Mouse (Mus musculus) liver, embryonic 13.5 days (tissue): ENCODE measurements around the gene Pilrb1. TPM values are rescaled to one million over a fixed set of nuclear protein-coding genes. Genes with fewer than 3 reads are reported as not detected.
"Not testable (repeated sequence)": the region's sequence is repeated elsewhere in the genome, so short reads cannot be mapped to it uniquely, and the experiment has no call there.

Source experiments
- ATAC-seq: fragments of 200-750 bp; cut with Nextera tagmentation; 2 replicates; pipeline ENCODE4 v1.8.0; 2017; ENCODE audit warnings: low read depth, mild to moderate bottlenecking, moderate number of reproducible peaks, moderate library complexity
- DNase-seq: peaks from one replicate; pipeline ENCODE4 v3.0.0; 2022
- H3K27ac ChIP-seq: fragments of 300-500 bp; sonication (generic); 2 replicates; pipeline ENCODE4 v1.5.1; 2015; ENCODE audit warnings: moderate library complexity, mild to moderate bottlenecking, inconsistent platforms
- H3K27me3 ChIP-seq: fragments of 300-500 bp; sonication (generic); 2 replicates; pipeline ENCODE4 v1.6.1; 2015; ENCODE audit warnings: mild to moderate bottlenecking, inconsistent platforms
- H3K36me3 ChIP-seq: fragments of 300-500 bp; sonication (generic); 2 replicates; pipeline ENCODE4 v1.6.1; 2015; ENCODE audit warnings: mild to moderate bottlenecking, inconsistent platforms
- H3K4me1 ChIP-seq: fragments of 300-500 bp; sonication (generic); replicated peaks from 2 replicates; pipeline ENCODE4 v1.6.1; 2015; ENCODE audit warnings: inconsistent platforms
- H3K4me2 ChIP-seq: fragments of 300-500 bp; sonication (generic); 2 replicates; pipeline ENCODE4 v1.6.1; 2015; ENCODE audit warnings: inconsistent platforms, mild to moderate bottlenecking, moderate library complexity
- H3K4me3 ChIP-seq: fragments of 300-500 bp; sonication (generic); replicated peaks from 2 replicates; pipeline ENCODE4 v1.5.1; 2015; ENCODE audit warnings: mild to moderate bottlenecking, inconsistent platforms
- H3K9ac ChIP-seq: fragments of 300-500 bp; sonication (generic); 2 replicates; pipeline ENCODE4 v1.6.1; 2015; ENCODE audit warnings: mild to moderate bottlenecking, inconsistent platforms
- H3K9me3 ChIP-seq: fragments of 300-500 bp; sonication (generic); replicated peaks from 2 replicates; pipeline ENCODE4 v1.6.1; 2016; ENCODE audit warnings: inconsistent platforms
- WGBS: fragments of 180-500 bp; shearing (Covaris S2); methylation state at CpG from one replicate; pipeline ENCODE4 v1.1.7; 2015; ENCODE audit not compliant: insufficient replicate concordance; 5-methylcytosine and 5-hydroxymethylcytosine counted together
- polyA plus RNA-seq: library from polyadenylated mRNA; unstranded; fragments of >200 nt; fragmentation: Nextera tagmentation; extraction: Ambion mirVana; gene quantifications from 2 replicates; pipeline ENCODE4 v1.2.1, GENCODE M21; 2015

The Pilrb1 gene
- polyA plus RNA-seq, 1 experiment from 2014 or later, result 2.1 TPM

DNA sequence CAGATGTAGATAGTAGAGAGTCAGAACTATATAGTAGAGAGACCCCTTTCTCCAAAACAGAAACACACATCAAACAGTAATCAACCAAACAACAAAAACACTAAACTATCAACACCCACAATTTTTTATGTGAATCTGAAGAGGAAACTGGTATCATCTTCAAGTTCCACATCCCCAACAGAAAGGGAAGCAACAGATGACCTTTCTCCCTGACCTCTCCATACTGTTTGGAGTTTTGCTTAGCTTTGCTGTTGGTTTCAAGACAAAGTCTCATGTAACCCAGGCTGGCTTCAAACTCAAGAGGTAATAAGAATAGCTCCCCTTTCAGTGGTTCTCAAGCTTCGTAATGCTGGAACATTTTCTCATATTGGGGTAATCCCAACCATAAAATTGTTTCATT, 6.1 kb upstream of the Pilrb1 start:
- H3K9ac ChIP-seq, H3K36me3 ChIP-seq, H3K9me3 ChIP-seq, H3K27me3 ChIP-seq, H3K27ac ChIP-seq, H3K4me3 ChIP-seq, H3K4me1 ChIP-seq, DNase-seq, ATAC-seq, H3K4me2 ChIP-seq: not testable (repeated sequence)
- 62% methylated on average over 1 of the region's 1 CpGs for WGBS

DNA sequence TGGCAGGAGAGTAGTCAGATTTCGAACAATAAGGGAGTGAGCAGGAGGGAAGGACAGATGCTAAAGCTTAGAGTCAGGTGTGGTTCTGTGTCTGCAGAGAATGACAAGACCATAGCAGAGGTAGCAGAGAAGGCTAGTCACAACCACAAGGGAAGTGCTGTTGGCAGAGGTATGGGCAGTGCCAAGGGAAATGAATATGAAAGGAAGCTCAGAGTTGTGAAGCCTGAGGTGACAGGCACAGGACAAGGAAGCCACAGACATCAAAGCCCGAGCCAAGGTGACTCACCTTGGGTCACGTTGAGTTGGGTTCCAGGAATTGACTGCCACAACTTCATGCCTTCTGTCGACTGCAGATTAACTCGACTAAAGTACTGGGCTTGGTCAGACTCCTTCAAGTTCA, 1.0 kb downstream of the Pilrb1 start:
- H3K27ac ChIP-seq, H3K9ac ChIP-seq, H3K4me1 ChIP-seq, H3K27me3 ChIP-seq, H3K4me2 ChIP-seq, H3K36me3 ChIP-seq, DNase-seq, H3K4me3 ChIP-seq, ATAC-seq, H3K9me3 ChIP-seq: not testable (repeated sequence)
- WGBS, result 27% methylated on average over 5 of the region's 5 CpGs

DNA sequence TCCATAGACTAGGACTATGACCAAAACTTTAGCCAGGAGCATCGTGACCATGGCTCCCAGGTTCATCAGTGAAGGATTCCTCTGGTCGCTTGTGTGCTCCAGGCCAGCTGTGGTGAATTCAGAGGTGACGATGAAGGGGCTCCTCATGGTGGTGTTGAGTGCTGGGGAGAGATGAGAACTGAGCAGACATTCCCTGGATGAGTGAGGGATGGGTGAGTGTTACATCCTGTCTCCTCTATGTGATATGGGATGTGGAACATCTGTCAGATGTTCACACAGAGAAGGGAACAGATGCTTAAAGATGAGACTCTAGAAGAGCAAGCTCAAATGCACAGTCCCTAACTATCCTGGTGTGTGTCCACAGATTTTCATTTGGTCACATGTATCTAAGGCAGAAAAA, 3.0 kb downstream of the Pilrb1 start:
- H3K36me3 ChIP-seq, H3K9ac ChIP-seq, H3K27ac ChIP-seq, H3K4me3 ChIP-seq, H3K9me3 ChIP-seq, H3K27me3 ChIP-seq, DNase-seq, H3K4me1 ChIP-seq, ATAC-seq, H3K4me2 ChIP-seq: not testable (repeated sequence)
- WGBS, result 61% methylated on average over 3 of the region's 3 CpGs

DNA sequence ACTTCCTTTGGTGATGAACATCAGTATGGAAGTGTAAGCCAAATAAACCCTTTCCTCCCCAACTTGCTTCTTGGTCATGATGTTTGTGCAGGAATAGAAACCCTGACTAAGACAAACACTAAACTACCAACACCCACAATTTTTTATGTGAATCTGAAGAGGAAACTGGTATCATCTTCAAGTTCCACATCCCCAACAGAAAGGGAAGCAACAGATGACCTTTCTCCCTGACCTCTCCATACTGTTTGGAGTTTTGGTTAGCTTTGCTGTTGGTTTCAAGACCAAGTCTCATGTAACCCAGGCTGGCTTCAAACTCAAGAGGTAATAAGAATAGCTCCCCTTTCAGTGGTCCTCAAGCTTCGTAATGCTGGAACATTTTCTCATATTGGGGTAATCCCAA, 7.6 kb downstream of the Pilrb1 start:
- WGBS, result 78% methylated on average over 1 of the region's 1 CpGs

DNA sequence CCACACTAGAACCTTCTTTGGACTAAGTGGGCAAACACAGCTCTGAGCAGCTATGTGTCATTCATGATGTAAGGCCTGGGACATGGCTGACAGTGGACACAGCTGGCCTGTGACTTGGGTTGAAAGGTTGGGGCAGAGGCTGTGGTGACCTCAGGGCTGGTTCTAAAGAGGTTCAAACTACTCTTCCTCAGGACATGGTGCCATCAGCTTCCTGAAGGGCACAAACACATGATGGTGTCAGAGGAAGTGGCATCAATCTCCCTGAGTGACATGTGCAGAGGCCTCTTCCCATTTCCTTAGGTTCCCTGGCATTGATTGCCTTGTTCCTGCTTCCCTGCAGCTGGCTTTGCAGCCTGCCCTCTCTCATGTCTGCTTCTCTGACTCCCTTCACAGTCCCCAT, 20.8 kb downstream of the Pilrb1 start:
- DNase-seq, H3K4me1 ChIP-seq, H3K36me3 ChIP-seq, H3K9ac ChIP-seq, H3K27ac ChIP-seq, H3K9me3 ChIP-seq, ATAC-seq, H3K4me2 ChIP-seq, H3K27me3 ChIP-seq, H3K4me3 ChIP-seq: not testable (repeated sequence)

More for the DNA sequence above, 7.6 kb downstream of the Pilrb1 start:
- not testable (repeated sequence) for H3K9ac ChIP-seq, ATAC-seq, H3K9me3 ChIP-seq, H3K36me3 ChIP-seq, H3K4me1 ChIP-seq, H3K4me3 ChIP-seq, H3K27me3 ChIP-seq, DNase-seq, H3K4me2 ChIP-seq, H3K27ac ChIP-seq

DNA sequence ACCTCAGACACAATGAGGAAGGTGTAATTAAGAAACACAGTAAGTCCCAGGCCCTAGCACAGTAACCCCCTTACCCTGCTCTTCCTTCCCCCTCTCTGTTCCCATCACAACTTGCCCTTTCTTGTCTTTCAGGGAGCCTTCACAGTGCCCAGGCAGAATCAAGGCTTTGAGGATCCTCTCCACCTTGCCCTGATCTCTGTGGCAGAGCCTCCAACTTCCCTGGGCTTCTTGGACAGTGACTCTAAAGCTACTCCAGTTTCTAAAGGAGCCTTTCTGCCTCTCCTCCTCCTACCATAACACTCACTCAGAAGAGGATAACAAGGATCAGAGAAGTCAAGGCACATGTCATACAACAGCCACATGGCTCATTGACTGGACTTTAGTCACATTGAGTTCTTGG, 21.3 kb downstream of the Pilrb1 start:
- H3K9ac ChIP-seq, result no peak overlapping the region
- H3K27ac ChIP-seq, result no peak overlapping the region
- H3K27me3 ChIP-seq, result no peaks in the 10 kb centered on the region
- no peaks in the 10 kb centered on the region for H3K36me3 ChIP-seq
- H3K4me1 ChIP-seq, result no peaks in the 10 kb centered on the region
- DNase-seq, result no peak
- H3K9me3 ChIP-seq, result no peaks in the 10 kb centered on the region
- H3K4me3 ChIP-seq, result no peak overlapping the region
- ATAC-seq, result no peak
- H3K4me2 ChIP-seq, result no peak overlapping the region

DNA sequence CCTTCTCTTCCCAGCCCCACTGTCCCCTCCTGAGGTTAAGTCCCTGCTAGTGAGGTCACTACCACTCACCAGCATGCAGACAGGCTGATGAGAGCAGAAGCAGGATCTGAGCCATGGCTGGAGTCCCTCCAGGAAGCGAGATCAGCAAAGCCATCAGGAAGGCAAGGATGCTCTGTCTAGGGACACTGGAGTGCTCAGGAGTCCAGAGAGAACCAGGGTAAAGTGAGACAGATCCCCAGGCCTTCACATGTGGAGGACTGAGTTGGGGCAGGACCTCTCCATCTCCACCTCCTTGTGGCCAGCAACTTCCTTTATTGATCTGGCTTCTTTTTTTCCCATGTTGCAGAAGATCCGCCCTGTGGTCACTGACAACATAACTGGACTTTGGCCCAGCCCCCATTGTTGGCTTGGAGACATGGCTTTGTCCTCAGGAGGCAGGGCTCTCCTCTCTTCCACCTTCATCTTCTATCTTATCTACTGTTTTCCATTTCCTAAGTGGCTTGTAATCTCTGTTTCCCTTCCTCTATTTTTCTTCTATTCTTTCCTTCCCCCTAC, 21.9 kb downstream of the Pilrb1 start, which contains the start of gene Pilra:
Gene Pilra (minus strand): TSS at position 316 of the 555 bp plus-strand sequence.
- not testable (repeated sequence) for H3K9me3 ChIP-seq, H3K4me3 ChIP-seq, ATAC-seq, H3K27me3 ChIP-seq, H3K4me1 ChIP-seq, H3K27ac ChIP-seq, H3K36me3 ChIP-seq, DNase-seq, H3K9ac ChIP-seq, H3K4me2 ChIP-seq
- 18% methylated on average over 2 of the region's 2 CpGs for WGBS

DNA sequence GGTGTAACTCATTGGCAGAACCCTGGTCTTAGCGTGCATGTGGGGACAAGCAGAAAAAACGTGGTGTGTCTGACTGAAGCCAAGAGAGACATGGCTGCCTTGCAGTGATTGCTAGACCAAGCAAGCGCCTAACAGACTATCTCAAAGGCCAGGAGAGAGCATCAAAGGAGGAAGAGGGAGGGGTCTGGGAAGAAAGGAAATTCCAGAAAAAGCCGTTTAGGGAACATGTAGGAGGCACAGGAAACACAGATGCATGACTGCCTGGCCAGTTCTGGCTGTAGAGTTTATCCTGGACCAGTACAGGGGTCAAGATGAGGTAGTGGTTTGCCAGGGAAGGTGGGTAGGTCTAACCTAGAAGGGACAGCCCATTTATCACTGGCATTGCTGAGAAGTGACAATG, 24.4 kb downstream of the Pilrb1 start:
- no peaks in the 10 kb centered on the region for H3K9me3 ChIP-seq
- no peak overlapping the region for H3K9ac ChIP-seq
- H3K4me3 ChIP-seq, result no peak overlapping the region
- WGBS, result 43% methylated on average over 4 of the region's 4 CpGs
- H3K27ac ChIP-seq, result no peak overlapping the region
- no peaks in the 10 kb centered on the region for H3K4me1 ChIP-seq
- no peaks in the 10 kb centered on the region for H3K36me3 ChIP-seq
- no peak overlapping the region for H3K4me2 ChIP-seq
- H3K27me3 ChIP-seq, result no peaks in the 10 kb centered on the region
- no peak for DNase-seq
- ATAC-seq, result no peak

DNA sequence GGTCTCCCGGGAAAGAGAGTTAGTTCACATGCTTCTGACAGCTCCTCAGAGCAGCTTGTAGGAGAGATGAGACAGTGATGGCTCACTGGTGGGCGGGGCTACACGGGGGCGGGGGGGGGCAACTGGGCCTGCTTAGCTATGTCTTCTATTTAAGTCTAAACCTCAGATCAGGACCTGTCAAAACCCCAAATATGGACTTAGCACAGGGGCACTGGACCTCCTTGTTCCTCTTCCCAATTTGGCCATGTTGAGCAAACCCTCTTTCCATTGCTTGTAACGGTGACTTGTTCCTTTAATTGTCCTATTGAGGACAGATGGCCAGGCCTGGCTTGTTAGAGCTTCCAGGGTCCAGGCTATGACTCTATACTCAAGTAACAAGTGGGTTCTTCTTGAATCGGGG, 26.4 kb downstream of the Pilrb1 start:
- Histone ChIP-seq H3K4me2 (no peak overlapping the region), H3K27ac (no peak overlapping the region), H3K9ac (no peak overlapping the region), H3K27me3 (no peaks in the 10 kb centered on the region), H3K4me3 (no peak overlapping the region), H3K9me3 (no peaks in the 10 kb centered on the region), H3K36me3 (no peaks in the 10 kb centered on the region), H3K4me1 (no peaks in the 10 kb centered on the region)
- DNase-seq (no peak), ATAC-seq (no peak)
- whole genome bisulfite sequencing, result 28% methylated on average over 6 of the region's 6 CpGs

DNA sequence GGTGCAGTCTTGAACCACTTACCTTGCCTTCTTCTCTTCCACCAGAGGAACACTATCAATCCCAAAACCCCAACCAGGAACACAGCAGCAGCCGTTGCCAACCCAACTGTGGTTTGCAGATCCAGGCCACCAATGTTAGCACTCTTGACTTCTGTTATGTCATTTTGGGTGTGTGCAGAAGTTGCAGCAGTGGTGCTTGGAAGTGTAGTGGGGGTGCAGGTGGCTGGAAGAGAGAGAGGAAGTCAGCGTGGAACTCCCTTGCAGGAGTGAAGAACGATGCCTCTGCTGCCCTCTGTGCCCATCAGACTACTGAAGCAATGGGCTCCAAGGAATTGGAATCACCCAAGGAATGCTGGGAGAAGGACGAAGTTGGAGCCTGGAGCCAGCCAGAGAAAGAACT, 26.8 kb downstream of the Pilrb1 start:
- H3K27me3 ChIP-seq, result no peaks in the 10 kb centered on the region
- no peak for DNase-seq
- no peaks in the 10 kb centered on the region for H3K9me3 ChIP-seq
- no peaks in the 10 kb centered on the region for H3K36me3 ChIP-seq
- no peak overlapping the region for H3K9ac ChIP-seq
- no peak overlapping the region for H3K4me3 ChIP-seq
- no peak for ATAC-seq
- no peak overlapping the region for H3K27ac ChIP-seq
- no peak overlapping the region for H3K4me2 ChIP-seq
- no peaks in the 10 kb centered on the region for H3K4me1 ChIP-seq
- 39% methylated on average over 4 of the region's 4 CpGs for WGBS

DNA sequence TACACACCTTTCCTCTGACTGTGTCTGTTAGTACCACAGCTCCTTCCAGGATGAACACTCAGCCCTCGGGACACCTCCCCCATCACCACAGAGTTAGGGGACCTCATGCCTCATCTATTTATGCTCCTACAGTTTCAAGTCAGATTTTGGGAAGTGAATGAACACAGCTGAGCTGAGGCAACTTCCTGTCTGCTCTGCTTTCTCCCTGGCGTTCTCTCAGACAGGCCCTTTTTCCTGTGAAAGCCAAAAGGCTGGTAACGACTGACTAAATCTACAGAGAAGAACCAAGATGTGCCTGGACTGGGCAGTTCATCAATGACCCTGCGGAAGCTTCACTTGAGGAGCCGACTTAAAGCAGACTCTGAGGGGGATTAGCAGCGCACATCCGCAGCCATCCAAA, 27.7 kb downstream of the Pilrb1 start:
- no peak overlapping the region for H3K4me2 ChIP-seq
- 0 out of 2 replicates have a peak overlapping the region, but pooled peaks have one; percentile 53 for H3K27ac ChIP-seq
- H3K36me3 ChIP-seq, result no peaks in the 10 kb centered on the region
- H3K4me1 ChIP-seq, result no peaks in the 10 kb centered on the region
- no peak for DNase-seq
- H3K9ac ChIP-seq, result no peak overlapping the region
- WGBS, result 43% methylated on average over 7 of the region's 7 CpGs
- ATAC-seq, result no peak
- no peaks in the 10 kb centered on the region for H3K27me3 ChIP-seq
- no peaks in the 10 kb centered on the region for H3K9me3 ChIP-seq
- no peak overlapping the region for H3K4me3 ChIP-seq

DNA sequence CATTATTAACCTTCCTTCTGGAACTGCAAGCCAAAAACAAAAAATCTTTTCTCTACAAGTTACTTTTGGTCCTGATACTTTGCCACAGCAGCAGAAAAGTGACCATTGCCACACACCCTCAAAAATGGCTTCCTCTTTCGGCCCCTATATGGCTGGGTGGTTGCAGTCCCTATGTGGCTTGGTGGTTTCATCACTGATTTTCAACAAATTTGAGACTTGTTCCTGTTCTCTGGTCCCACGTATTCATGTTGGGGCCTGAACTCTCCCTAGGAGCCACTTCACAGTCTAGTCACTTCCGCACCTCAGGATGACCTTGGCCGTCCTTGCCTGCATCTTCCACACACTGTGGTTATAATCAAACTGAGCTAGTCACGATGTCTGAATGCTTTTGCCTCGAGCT, 29.2 kb downstream of the Pilrb1 start:
- Histone ChIP-seq H3K9ac (no peak overlapping the region), H3K27me3 (no peaks in the 10 kb centered on the region), H3K4me2 (no peak overlapping the region), H3K4me3 (no peak overlapping the region), H3K4me1 (no peaks in the 10 kb centered on the region), H3K27ac (no peak overlapping the region), H3K9me3 (no peaks in the 10 kb centered on the region), H3K36me3 (no peaks in the 10 kb centered on the region)
- DNase-seq (no peak), ATAC-seq (no peak)
- 51% methylated on average over 6 of the region's 6 CpGs for WGBS
